Mouse (Mus musculus): Measurements from ENCODE around the gene Gdf1. TPM values are rescaled to one million over a fixed set of nuclear protein-coding genes. Genes with fewer than 3 reads are reported as not detected.

Gdf1 gene
- polyA plus RNA-seq, 1 experiment from 2014 or later: 4.2 TPM

GRCm38 (mm10) chr8:70351035-70351999 lies 21.7 kb downstream of the Gdf1 start:
- H3K4me1 ChIP-seq: peaks cover 48% of the 10 kb centered on the region
- peak overlapping the region; percentile 90 for H3K27ac ChIP-seq

GRCm38 (mm10) chr8:70352000-70352384 lies 22.4 kb downstream of the Gdf1 start:
- Histone ChIP-seq H3K27ac (peak overlapping the region; percentile 90), H3K9ac (peak overlapping the region; percentile 99), H3K36me3 (peaks cover 25% of the 10 kb centered on the region), H3K4me3 (peak overlapping the region; percentile 99), H3K9me3 (no peaks in the 10 kb centered on the region), H3K4me2 (peak overlapping the region; percentile 100), H3K27me3 (no peaks in the 10 kb centered on the region), H3K4me1 (peaks cover 48% of the 10 kb centered on the region)
- 24% methylated on average over 3 of the region's 3 CpGs for WGBS
- ATAC-seq (ENCODE audit: insufficient number of reproducible peaks, insufficient read depth, low FRiP score, low TSS enrichment, low read depth): no peak

More at GRCm38 (mm10) chr8:70351035-70351999, 21.7 kb downstream of the Gdf1 start:
- peak overlapping the region; percentile 99 for H3K9ac ChIP-seq
- no peaks in the 10 kb centered on the region for H3K27me3 ChIP-seq
- WGBS: 41% methylated on average over 15 of the region's 15 CpGs
- H3K4me3 ChIP-seq: peak overlapping the region; percentile 99
- peak overlapping the region; percentile 100 for H3K4me2 ChIP-seq
- H3K36me3 ChIP-seq: peaks cover 30% of the 10 kb centered on the region
- no peaks in the 10 kb centered on the region for H3K9me3 ChIP-seq
- ATAC-seq (ENCODE audit: insufficient number of reproducible peaks, insufficient read depth, low FRiP score, low TSS enrichment, low read depth): no peak

- H3K4me1 ChIP-seq: peaks cover 48% of the 10 kb centered on the region
- peak overlapping the region; percentile 99 for H3K9ac ChIP-seq
- H3K27ac ChIP-seq: peak overlapping the region; percentile 90
- no peak; the same call in 1 of the 2 replicates for ATAC-seq (ENCODE audit: insufficient number of reproducible peaks, insufficient read depth, low FRiP score, low TSS enrichment, low read depth)
- no peaks in the 10 kb centered on the region for H3K27me3 ChIP-seq
- peaks cover 25% of the 10 kb centered on the region for H3K36me3 ChIP-seq
- 0% methylated on average over 64 of the region's 64 CpGs for WGBS
- H3K4me2 ChIP-seq: peak overlapping the region; percentile 100
- peak overlapping the region; percentile 99 for H3K4me3 ChIP-seq
- H3K9me3 ChIP-seq: no peaks in the 10 kb centered on the region
These were observed 23.1 kb downstream of the Gdf1 start for GRCm38 (mm10) chr8:70352657-70353151.

GRCm38 (mm10) chr8:70353194-70353817 lies 23.7 kb downstream of the Gdf1 start, which contains the start of gene Upf1:
TSS of gene Upf1 (minus strand) at chr8:70353278.
- Histone ChIP-seq H3K4me3 (peak within 1 kb of the TSS; percentile 99), H3K36me3 (peaks cover 23% of the 10 kb centered on the region), H3K9ac (peak within 1 kb of the TSS; percentile 99), H3K4me1 (peaks cover 48% of the 10 kb centered on the region), H3K4me2 (peak within 1 kb of the TSS; percentile 100), H3K9me3 (no peaks in the 10 kb centered on the region), H3K27ac (peak within 1 kb of the TSS; percentile 90), H3K27me3 (no peaks in the 10 kb centered on the region)
- ATAC-seq (ENCODE audit: insufficient number of reproducible peaks, insufficient read depth, low FRiP score, low TSS enrichment, low read depth): peak; percentile 78
- under 1% methylated on average over 59 of the region's 69 CpGs for WGBS

- ATAC-seq (ENCODE audit: insufficient number of reproducible peaks, insufficient read depth, low FRiP score, low TSS enrichment, low read depth): no peak
- H3K4me1 ChIP-seq: peaks cover 41% of the 10 kb centered on the region
- 70% methylated on average over 4 of the region's 4 CpGs for WGBS
- H3K9ac ChIP-seq: peak overlapping the region; percentile 99; the same call in 1 of the 2 replicates
- H3K36me3 ChIP-seq: peaks cover 16% of the 10 kb centered on the region
- H3K27ac ChIP-seq: peak overlapping the region; percentile 90
- H3K4me3 ChIP-seq: peak overlapping the region; percentile 99
- peaks cover 4% of the 10 kb centered on the region; the same call in 1 of the 2 replicates for H3K27me3 ChIP-seq
- H3K9me3 ChIP-seq: no peaks in the 10 kb centered on the region
- H3K4me2 ChIP-seq: peak overlapping the region; percentile 100
These were observed 24.4 kb downstream of the Gdf1 start for GRCm38 (mm10) chr8:70354004-70354403.

- Histone ChIP-seq H3K4me1 (peaks cover 26% of the 10 kb centered on the region), H3K27me3 (peaks cover 4% of the 10 kb centered on the region; the same call in 1 of the 2 replicates), H3K9me3 (no peaks in the 10 kb centered on the region), H3K36me3 (no peaks in the 10 kb centered on the region; the same call in 1 of the 2 replicates), H3K4me2 (no peak overlapping the region), H3K9ac (no peak overlapping the region), H3K27ac (no peak overlapping the region), H3K4me3 (no peak overlapping the region)
- WGBS: 78% methylated on average over 1 of the region's 1 CpGs
- no peak for ATAC-seq (ENCODE audit: insufficient number of reproducible peaks, insufficient read depth, low FRiP score, low TSS enrichment, low read depth)
These were observed 26.5 kb downstream of the Gdf1 start for GRCm38 (mm10) chr8:70356111-70356510.

GRCm38 (mm10) chr8:70359411-70359810 lies 29.8 kb downstream of the Gdf1 start:
- H3K4me2 ChIP-seq: no peak overlapping the region
- H3K4me3 ChIP-seq: no peak overlapping the region
- 27% methylated on average over 3 of the region's 3 CpGs for WGBS
- no peaks in the 10 kb centered on the region for H3K36me3 ChIP-seq
- H3K27ac ChIP-seq: no peak overlapping the region
- H3K27me3 ChIP-seq: peaks cover 4% of the 10 kb centered on the region; the same call in 1 of the 2 replicates
- no peaks in the 10 kb centered on the region for H3K9me3 ChIP-seq
- H3K4me1 ChIP-seq: peaks cover 6% of the 10 kb centered on the region
- ATAC-seq (ENCODE audit: insufficient number of reproducible peaks, insufficient read depth, low FRiP score, low TSS enrichment, low read depth): no peak
- 0 out of 2 replicates have a peak overlapping the region, but pooled peaks have one; percentile 27 for H3K9ac ChIP-seq

GRCm38 (mm10) chr8:70360769-70361168 lies 31.2 kb downstream of the Gdf1 start:
- Histone ChIP-seq H3K36me3 (no peaks in the 10 kb centered on the region), H3K4me3 (no peak overlapping the region), H3K27ac (no peak overlapping the region), H3K27me3 (peaks cover 4% of the 10 kb centered on the region; the same call in 1 of the 2 replicates), H3K4me2 (no peak overlapping the region), H3K4me1 (peaks cover 4% of the 10 kb centered on the region), H3K9ac (no peak overlapping the region), H3K9me3 (no peaks in the 10 kb centered on the region)
- WGBS: 54% methylated on average over 4 of the region's 4 CpGs
- ATAC-seq (ENCODE audit: insufficient number of reproducible peaks, insufficient read depth, low FRiP score, low TSS enrichment, low read depth): no peak

- peaks cover 4% of the 10 kb centered on the region; the same call in 1 of the 2 replicates for H3K27me3 ChIP-seq
- H3K9me3 ChIP-seq: no peaks in the 10 kb centered on the region
- no peak overlapping the region for H3K27ac ChIP-seq
- no peak overlapping the region for H3K4me2 ChIP-seq
- no peak overlapping the region for H3K4me3 ChIP-seq
- no peak for ATAC-seq (ENCODE audit: insufficient number of reproducible peaks, insufficient read depth, low FRiP score, low TSS enrichment, low read depth)
- peaks cover 4% of the 10 kb centered on the region for H3K4me1 ChIP-seq
- H3K9ac ChIP-seq: peak overlapping the region; percentile 38; the same call in 1 of the 2 replicates
- no peaks in the 10 kb centered on the region for H3K36me3 ChIP-seq
- WGBS: 75% methylated on average over 10 of the region's 10 CpGs
These were observed 31.9 kb downstream of the Gdf1 start for GRCm38 (mm10) chr8:70361484-70362032.

GRCm38 (mm10) chr8:70364066-70364465 lies 34.4 kb downstream of the Gdf1 start:
- no peaks in the 10 kb centered on the region for H3K9me3 ChIP-seq

GRCm38 (mm10) chr8:70366588-70366987 lies 37.0 kb downstream of the Gdf1 start:
- WGBS: 53% methylated on average over 5 of the region's 5 CpGs
- Histone ChIP-seq H3K27me3 (peaks cover 7% of the 10 kb centered on the region), H3K27ac (no peak overlapping the region), H3K9ac (0 out of 2 replicates have a peak overlapping the region, but pooled peaks have one; percentile 11), H3K4me2 (no peak overlapping the region), H3K4me3 (no peak overlapping the region), H3K9me3 (no peaks in the 10 kb centered on the region), H3K4me1 (no peaks in the 10 kb centered on the region; the same call in 1 of the 2 replicates), H3K36me3 (no peaks in the 10 kb centered on the region)
- ATAC-seq (ENCODE audit: insufficient number of reproducible peaks, insufficient read depth, low FRiP score, low TSS enrichment, low read depth): no peak

More at GRCm38 (mm10) chr8:70364066-70364465, 34.4 kb downstream of the Gdf1 start:
- 21% methylated on average over 5 of the region's 5 CpGs for WGBS
- no peaks in the 10 kb centered on the region for H3K27me3 ChIP-seq
- no peak overlapping the region for H3K27ac ChIP-seq
- ATAC-seq (ENCODE audit: insufficient number of reproducible peaks, insufficient read depth, low FRiP score, low TSS enrichment, low read depth): no peak
- H3K9ac ChIP-seq: no peak overlapping the region
- H3K4me3 ChIP-seq: no peak overlapping the region
- no peaks in the 10 kb centered on the region for H3K36me3 ChIP-seq
- H3K4me2 ChIP-seq: no peak overlapping the region
- H3K4me1 ChIP-seq: peaks cover 4% of the 10 kb centered on the region

Data from embryonic facial prominence, embryonic 13.5 days (tissue).